Mouse (Mus musculus) right cerebral cortex, postnatal 14 days (tissue): ENCODE results near the gene Mroh7.

ENCODE experiments used
- DNase-seq: peaks from one replicate; pipeline ENCODE4 v3.0.0; 2022

Mroh7 gene

GRCm38 (mm10) chr4:106693841-106694430 is 36.8 kb downstream of the Mroh7 start:
- no peak for DNase-seq

GRCm38 (mm10) chr4:106688636-106689296 is 42.0 kb downstream of the Mroh7 start:
- DNase-seq, result no peak

GRCm38 (mm10) chr4:106680955-106681354 is 49.8 kb downstream of the Mroh7 start:
- no peak for DNase-seq

GRCm38 (mm10) chr4:106679152-106679551 is 51.6 kb downstream of the Mroh7 start:
- DNase-seq, result no peak

GRCm38 (mm10) chr4:106678442-106679118 is 52.1 kb downstream of the Mroh7 start, which contains the start of gene Ttc4:
Gene Ttc4, minus strand, starts transcription at chr4:106678944.
- peak; percentile 91 for DNase-seq

- DNase-seq, result no peak
These were observed 54.0 kb downstream of the Mroh7 start for GRCm38 (mm10) chr4:106676749-106677148.

- DNase-seq, result no peak
These were observed 64.2 kb downstream of the Mroh7 start for GRCm38 (mm10) chr4:106666546-106666945.

GRCm38 (mm10) chr4:106665673-106666072 is 65.1 kb downstream of the Mroh7 start:
- DNase-seq, result no peak

- no peak for DNase-seq
These were observed 65.5 kb downstream of the Mroh7 start for GRCm38 (mm10) chr4:106665269-106665668.

- DNase-seq, result no peak
These were observed 66.0 kb downstream of the Mroh7 start for GRCm38 (mm10) chr4:106664697-106665096.

GRCm38 (mm10) chr4:106663956-106664470 is 66.7 kb downstream of the Mroh7 start:
- DNase-seq, result no peak

- no peak for DNase-seq
These were observed 75.0 kb downstream of the Mroh7 start for GRCm38 (mm10) chr4:106655681-106656080.

- DNase-seq, result no peak
These were observed 77.7 kb downstream of the Mroh7 start for GRCm38 (mm10) chr4:106653051-106653450.

- no peak for DNase-seq
These were observed 78.2 kb downstream of the Mroh7 start for GRCm38 (mm10) chr4:106652546-106652945.

GRCm38 (mm10) chr4:106650833-106651527 is 79.7 kb downstream of the Mroh7 start, which contains the start of gene Pars2:
Gene Pars2, plus strand, starts transcription at chr4:106651069.
- peak; percentile 98 for DNase-seq

GRCm38 (mm10) chr4:106647137-106647536 is 83.6 kb downstream of the Mroh7 start:
- DNase-seq, result no peak

GRCm38 (mm10) chr4:106645797-106646196 is 84.9 kb downstream of the Mroh7 start:
- no peak for DNase-seq

GRCm38 (mm10) chr4:106644218-106644610 is 86.5 kb downstream of the Mroh7 start:
- no peak for DNase-seq

GRCm38 (mm10) chr4:106643483-106644217 is 87.1 kb downstream of the Mroh7 start:
- no peak for DNase-seq

GRCm38 (mm10) chr4:106634086-106634479 is 96.6 kb downstream of the Mroh7 start:
- DNase-seq, result no peak

- no peak for DNase-seq
These were observed 97.2 kb downstream of the Mroh7 start for GRCm38 (mm10) chr4:106633281-106634085.

- no peak for DNase-seq
These were observed 98.4 kb downstream of the Mroh7 start for GRCm38 (mm10) chr4:106632313-106632712.
